Mouse (Mus musculus) gastrocnemius, adult 2 months (tissue): ENCODE results near the gene Sdr39u1. TPM values are rescaled to one million over a fixed set of nuclear protein-coding genes. Genes with fewer than 3 reads are reported as not detected.

Experiments
- DNase-seq: peaks from one replicate; pipeline ENCODE4 v3.0.0; 2022
- H3K27ac ChIP-seq: fragments of 200-600 bp; 2 replicates; pipeline ENCODE4 v1.8.1; 2022; ENCODE audit warnings: mild to moderate bottlenecking
- H3K4me3 ChIP-seq: fragments of 200-600 bp; 2 replicates; pipeline ENCODE4 v1.8.1; 2022; ENCODE audit warnings: mild to moderate bottlenecking, moderate library complexity
- CTCF ChIP-seq: fragments of 200-600 bp; IDR thresholded peaks from 2 replicates; pipeline ENCODE4 v1.8.1; 2022; ENCODE audit warnings: antibody characterized with exemption, mild to moderate bottlenecking, moderate library complexity
- intact Hi-C: fragments of 180-260 bp; cut with DNase I; formaldehyde crosslinking; loops from one replicate; pipeline ENCODE4 v1.15.1; 2025
- total RNA-seq, 2 experiments: library from RNA; stranded (reverse); gene quantifications; 2 replicates each; pipeline ENCODE4 v1.2.3; 2021

The Sdr39u1 gene
- total RNA-seq, 2 experiments from 2014 or later = 113 to 127 TPM

DNA sequence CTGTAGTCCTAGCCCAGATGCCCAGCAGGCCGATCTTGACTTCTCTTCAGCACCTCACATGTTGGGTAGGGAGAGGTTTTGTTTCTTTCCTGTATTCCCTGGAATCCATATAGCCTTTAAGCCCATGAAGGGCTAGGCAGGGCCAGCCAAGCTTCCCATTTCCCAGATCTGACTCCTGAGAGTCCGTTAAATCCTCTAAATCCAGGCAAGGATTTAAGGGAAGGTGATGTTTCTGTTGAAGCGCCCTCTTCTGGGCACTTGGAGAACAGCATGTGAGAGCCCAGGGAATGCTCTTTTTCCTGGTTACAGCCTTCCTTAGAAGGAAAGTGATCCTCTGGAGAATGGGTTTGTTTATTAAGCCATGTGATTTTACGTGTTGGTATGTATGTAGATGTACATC lies 33.1 kb downstream of the Sdr39u1 start:
- TF ChIP-seq CTCF = peak; percentile 94
- Histone ChIP-seq H3K4me3 (no peak overlapping the region), H3K27ac (no peak overlapping the region)
- intact Hi-C loops = no loop called here
- peak; percentile 58 for DNase-seq

DNA sequence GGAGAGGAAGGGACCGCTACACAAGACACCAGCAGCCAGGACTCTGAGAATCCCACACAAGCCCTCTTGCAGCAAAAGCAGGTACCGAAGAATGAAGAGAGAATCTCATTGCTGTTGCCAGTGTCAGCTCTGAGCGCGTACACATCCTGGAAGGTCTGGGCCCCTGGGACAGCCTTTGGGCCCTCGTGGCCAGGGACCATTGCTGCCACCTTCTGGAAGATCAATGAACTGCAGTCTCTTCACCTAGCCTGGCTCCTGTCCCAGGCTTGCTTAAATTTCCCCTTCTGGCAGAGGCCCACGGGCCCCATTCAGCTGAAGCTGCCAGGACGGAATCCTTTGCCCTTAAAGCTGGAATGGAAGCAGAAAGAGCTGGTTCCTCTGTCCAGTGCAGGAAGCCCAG lies 36.3 kb downstream of the Sdr39u1 start:
- DNase-seq = peak; percentile 86
- Histone ChIP-seq H3K27ac (no peak overlapping the region), H3K4me3 (no peak overlapping the region)
- intact Hi-C loops = loop anchor here (1.0 to 2.0 kb wide), 2 partner anchors 41 to 83 kb away; no protein-coding TSS in a partner anchor
- TF ChIP-seq CTCF = peak; percentile 100

DNA sequence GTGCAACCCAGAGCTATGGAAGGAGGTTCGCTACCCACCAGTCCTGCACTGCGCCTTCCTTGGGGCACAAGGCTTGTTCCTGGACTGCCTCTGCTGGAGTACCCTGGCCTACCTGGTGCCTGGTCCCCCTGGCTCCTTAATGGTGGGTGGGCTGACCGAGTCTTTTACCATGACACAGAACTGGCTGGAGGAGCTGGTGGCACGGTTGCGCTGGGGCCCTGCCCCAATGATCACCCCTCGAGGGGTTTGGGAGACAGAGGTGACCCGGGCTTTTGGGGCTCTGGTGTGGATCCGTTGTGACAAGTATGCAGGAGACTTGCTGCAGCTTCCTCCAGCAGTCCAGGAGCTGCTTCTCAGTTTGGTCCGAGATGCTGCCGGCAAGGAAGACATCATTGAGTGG lies 37.1 kb downstream of the Sdr39u1 start:
- TF ChIP-seq CTCF = no peak
- Histone ChIP-seq H3K27ac (no peak overlapping the region), H3K4me3 (no peak overlapping the region)
- no peak for DNase-seq
- intact Hi-C loops = no loop called here

DNA sequence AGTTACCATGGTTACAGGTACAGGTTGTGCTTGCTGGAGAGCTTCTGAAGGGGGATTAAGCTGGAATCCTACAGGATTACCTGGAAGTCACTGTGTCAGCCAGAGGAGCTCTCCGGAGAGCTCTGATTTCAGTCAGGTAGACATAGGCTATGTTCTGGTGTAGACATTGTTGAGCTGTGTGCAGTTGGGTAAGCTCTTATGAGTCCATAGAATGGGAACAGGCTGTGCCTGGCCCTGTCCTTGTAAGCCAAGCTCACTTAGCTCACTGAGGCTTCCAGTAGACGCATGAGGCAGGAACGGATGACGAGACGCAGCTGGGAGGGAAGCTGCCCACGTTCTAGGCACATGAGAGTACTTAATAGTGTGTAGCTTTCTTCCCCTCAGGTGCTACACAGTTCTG lies 37.9 kb downstream of the Sdr39u1 start:
- intact Hi-C loops = no loop called here
- no peak for TF ChIP-seq CTCF
- Histone ChIP-seq H3K4me3 (no peak overlapping the region), H3K27ac (no peak overlapping the region)
- no peak for DNase-seq

DNA sequence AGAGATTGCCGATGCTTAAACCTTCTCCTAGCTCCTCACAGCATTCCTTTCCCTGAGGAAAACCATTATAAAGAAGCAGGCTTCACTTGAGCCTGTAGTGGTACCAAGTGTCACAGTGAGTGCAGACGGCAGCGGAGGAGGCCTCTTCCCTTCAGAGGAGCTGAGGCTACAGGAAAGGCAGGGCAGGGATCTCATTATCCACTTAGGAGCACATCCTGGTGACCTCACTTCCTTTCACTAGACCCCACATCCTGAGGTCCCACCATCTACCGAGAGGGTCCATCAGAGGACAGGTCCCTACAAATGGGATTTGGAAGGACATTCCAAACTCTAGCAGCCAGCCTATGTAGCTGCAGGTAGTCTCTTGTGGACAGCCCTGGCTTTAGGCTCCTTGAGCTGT lies 42.5 kb downstream of the Sdr39u1 start:
- DNase-seq = no peak
- no peak for TF ChIP-seq CTCF
- Histone ChIP-seq H3K4me3 (peak overlapping the region; percentile 26), H3K27ac (0 out of 2 replicates have a peak overlapping the region, but pooled peaks have one; percentile 8)
- intact Hi-C loops = no loop called here

GRCm38 (mm10) chr14:55855101-55855561 lies 45.0 kb downstream of the Sdr39u1 start:
- Histone ChIP-seq H3K27ac (peak overlapping the region; percentile 85), H3K4me3 (peak overlapping the region; percentile 86)
- intact Hi-C loops = no loop called here
- DNase-seq = peak; percentile 45
- TF ChIP-seq CTCF = no peak

DNA sequence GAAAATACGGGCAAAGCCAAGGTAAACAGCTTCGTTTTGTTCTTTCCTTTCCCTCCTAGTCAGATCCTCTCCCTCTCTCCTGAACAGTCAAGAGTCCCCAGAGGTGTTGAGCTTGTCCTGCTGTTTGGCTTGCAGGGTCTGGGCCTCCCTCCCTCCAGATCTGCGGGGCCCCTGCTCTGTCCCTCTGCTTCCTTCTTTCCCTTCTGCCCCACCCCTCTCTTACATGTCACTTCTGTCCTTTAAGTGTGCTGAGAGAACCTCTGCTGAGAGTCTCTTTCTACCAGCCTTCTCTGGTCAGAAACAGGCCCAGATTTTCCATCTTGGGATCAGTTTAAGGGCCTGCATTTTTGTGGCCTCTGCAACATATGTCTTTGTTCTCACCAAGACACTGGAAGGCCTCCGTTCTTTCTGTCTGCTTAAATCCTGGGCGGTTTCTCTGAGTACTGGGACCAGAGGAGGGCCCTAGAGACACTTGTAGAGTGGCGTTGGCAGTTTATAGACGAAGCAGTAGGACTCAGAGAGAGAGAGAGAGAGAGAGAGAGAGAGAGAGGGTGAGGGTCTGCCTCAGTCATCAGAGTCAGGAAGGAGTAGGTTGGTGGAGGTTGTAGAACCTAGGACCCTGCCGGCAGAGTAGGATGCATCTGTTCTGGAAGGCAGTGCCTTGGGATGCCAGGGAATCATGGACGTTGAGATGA lies 45.5 kb downstream of the Sdr39u1 start:
- intact Hi-C loops = no loop called here
- H3K4me3 ChIP-seq = peak overlapping the region; percentile 86
- DNase-seq = no peak

GRCm38 (mm10) chr14:55853621-55854285 lies 46.3 kb downstream of the Sdr39u1 start, which contains the start of gene Nynrin:
TSS of gene Nynrin (plus strand) at chr14:55854010.
- no peak for TF ChIP-seq CTCF
- H3K27ac ChIP-seq = peak within 1 kb of the TSS; percentile 85
- peak; percentile 80 for DNase-seq
- peak within 1 kb of the TSS; percentile 86 for H3K4me3 ChIP-seq
- intact Hi-C loops = no loop called here

More for the DNA sequence above, 45.5 kb downstream of the Sdr39u1 start:
- TF ChIP-seq CTCF = no peak
- H3K27ac ChIP-seq = peak overlapping the region; percentile 85

DNA sequence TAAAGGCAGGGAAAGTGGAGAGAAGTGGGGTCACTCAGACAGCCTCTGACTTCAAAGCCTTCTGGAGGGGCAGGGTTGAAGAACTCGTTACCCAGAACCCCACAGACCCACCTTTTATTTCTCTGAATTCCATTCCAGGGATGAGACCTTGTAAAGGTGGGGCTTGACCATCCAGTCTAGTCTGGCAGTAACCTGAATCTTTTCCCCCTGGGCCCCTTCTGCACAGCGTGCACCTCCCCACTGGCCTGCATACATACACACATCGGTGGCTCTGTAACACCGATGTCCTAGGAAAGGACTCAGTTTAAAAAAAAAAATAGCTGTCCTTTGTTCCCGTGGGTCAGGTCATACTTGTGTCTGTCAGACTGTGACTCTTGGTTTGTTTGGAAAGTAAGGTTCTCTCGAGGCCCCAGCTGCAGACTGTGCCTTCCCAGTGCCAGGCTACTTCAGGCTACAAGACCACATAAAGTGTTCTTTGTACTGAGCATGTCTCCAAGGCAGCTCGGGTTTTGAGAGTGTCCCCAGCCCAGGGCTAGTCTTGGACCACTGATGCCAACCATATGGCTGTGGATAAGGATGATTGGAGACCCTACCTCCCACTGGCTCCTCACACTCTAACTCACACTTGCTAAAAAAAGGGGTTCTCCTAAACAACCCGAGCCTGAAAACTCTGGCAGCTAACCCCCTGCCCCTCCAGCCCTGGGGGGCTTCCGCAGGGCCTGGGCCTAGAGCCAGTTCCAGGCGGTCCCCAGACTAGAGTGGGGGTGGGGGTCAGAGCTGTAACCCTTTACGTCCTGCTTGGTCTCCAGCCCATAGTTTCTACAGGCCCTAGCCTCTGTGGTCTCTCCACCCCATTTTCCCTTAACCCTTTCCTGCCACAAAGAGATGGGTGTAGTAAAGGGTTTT lies 47.2 kb downstream of the Sdr39u1 start:
- no peak overlapping the region for H3K4me3 ChIP-seq
- no peak for DNase-seq
- intact Hi-C loops = no loop called here

DNA sequence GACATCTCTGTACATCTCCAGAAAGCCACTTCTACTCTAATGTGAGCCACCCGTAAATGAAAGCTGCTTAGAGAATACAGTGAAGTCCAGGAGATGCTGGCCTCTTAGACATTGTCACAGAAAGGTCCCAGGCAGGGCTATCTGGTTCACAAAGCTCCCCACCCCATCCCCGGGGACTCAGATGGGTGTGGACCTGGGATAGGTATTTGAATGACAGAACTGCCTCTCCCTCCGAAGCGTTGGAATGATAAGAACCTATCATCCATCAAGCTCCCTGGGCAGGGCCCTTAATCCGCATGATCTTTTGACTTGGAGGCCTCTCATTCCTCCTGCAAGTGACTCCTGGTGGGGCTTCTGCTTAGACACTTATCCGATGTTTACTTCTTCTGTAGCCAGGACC lies 49.2 kb downstream of the Sdr39u1 start:
- intact Hi-C loops = no loop called here
- no peak overlapping the region for H3K27ac ChIP-seq
- TF ChIP-seq CTCF = no peak

More for the DNA sequence above, 47.2 kb downstream of the Sdr39u1 start:
- peak overlapping the region; percentile 85 for H3K27ac ChIP-seq
- TF ChIP-seq CTCF = no peak

More for the DNA sequence above, 49.2 kb downstream of the Sdr39u1 start:
- no peak overlapping the region for H3K4me3 ChIP-seq
- no peak for DNase-seq

Other genes with a start within 250 kb of the Sdr39u1 start
- 10 to 100 TPM; 17.4 to 23.8 TPM for gene Mdp1, start 239.8 kb downstream of the Sdr39u1 start, total RNA-seq
- 1 to 10 TPM; 2.4 to 3.1 TPM for gene Gmpr2, start 228.4 kb downstream of the Sdr39u1 start, total RNA-seq
- gene Nedd8, start 228.2 kb downstream of the Sdr39u1 start, total RNA-seq = 100 to 1,000 TPM; 188 to 211 TPM
- 10 to 100 TPM; 10.4 to 13.1 TPM for gene Tinf2, start 218.5 kb downstream of the Sdr39u1 start, total RNA-seq
- gene Tgm1, start 186.4 kb downstream of the Sdr39u1 start, total RNA-seq = under 1 TPM in 1 of 2 experiments, not detected in 1; 0.11 TPM
- 10 to 100 TPM in 1 of 2 experiments, 1 to 10 TPM in 1; 9.8 to 10.6 TPM for gene Rabggta, start 178.0 kb downstream of the Sdr39u1 start, total RNA-seq
- gene Dhrs1, start 154.6 kb downstream of the Sdr39u1 start, total RNA-seq = 10 to 100 TPM; 29.1 to 33.0 TPM
- 10 to 100 TPM in 1 of 2 experiments, 1 to 10 TPM in 1; 9.8 to 10.4 TPM for gene Nop9, start 154.6 kb downstream of the Sdr39u1 start, total RNA-seq
- gene Cideb, start 141.8 kb downstream of the Sdr39u1 start, total RNA-seq = not detected
- gene Ltb4r2, start 138.9 kb downstream of the Sdr39u1 start, total RNA-seq = not detected
- under 1 TPM in 1 of 2 experiments, not detected in 1; 0.18 TPM for gene Ltb4r1, start 134.3 kb downstream of the Sdr39u1 start, total RNA-seq
- gene Adcy4, start 116.2 kb downstream of the Sdr39u1 start, total RNA-seq = 10 to 100 TPM in 1 of 2 experiments, 1 to 10 TPM in 1; 6.8 to 10.1 TPM
- 1 to 10 TPM in 1 of 2 experiments, under 1 TPM in 1; 0.64 to 1.1 TPM for gene Ripk3, start 111.4 kb downstream of the Sdr39u1 start, total RNA-seq
- 1 to 10 TPM; 3.4 to 3.8 TPM for gene Nfatc4, start 77.1 kb downstream of the Sdr39u1 start, total RNA-seq
- gene Nynrin, start 46.3 kb downstream of the Sdr39u1 start, total RNA-seq = 1 to 10 TPM; 1.6 to 2.0 TPM
- not detected for gene Cbln3, start 15.9 kb downstream of the Sdr39u1 start, total RNA-seq
- 1 to 10 TPM; 6.4 to 8.1 TPM for gene Khnyn, start 15.3 kb downstream of the Sdr39u1 start, total RNA-seq
- gene Cma1, start 44.4 kb upstream of the Sdr39u1 start, total RNA-seq = 1 to 10 TPM in 1 of 2 experiments, under 1 TPM in 1; 0.99 to 3.2 TPM
- under 1 TPM in 1 of 2 experiments, not detected in 1; 0.28 TPM for gene Cma2, start 50.7 kb upstream of the Sdr39u1 start, total RNA-seq
- not detected for gene Mcpt1, start 117.7 kb upstream of the Sdr39u1 start, total RNA-seq
- not detected for gene Mcpt9, start 130.2 kb upstream of the Sdr39u1 start, total RNA-seq
- gene Mcpt2, start 141.7 kb upstream of the Sdr39u1 start, total RNA-seq = not detected
- 1 to 10 TPM; 2.1 to 4.0 TPM for gene Mcpt4, start 162.0 kb upstream of the Sdr39u1 start, total RNA-seq
- gene Mcpt8, start 185.0 kb upstream of the Sdr39u1 start, total RNA-seq = not detected
- gene Ctsg, start 202.3 kb upstream of the Sdr39u1 start, total RNA-seq = not detected
- gene Gzme, start 220.3 kb upstream of the Sdr39u1 start, total RNA-seq = not detected
- not detected for gene Gzmd, start 232.3 kb upstream of the Sdr39u1 start, total RNA-seq